Mouse (Mus musculus): ENCODE results near the gene Zc2hc1c. TPM values are rescaled to one million over a fixed set of nuclear protein-coding genes. Genes with fewer than 3 reads are reported as not detected.

Zc2hc1c gene
- polyA plus RNA-seq (2012; rRNA removed; ENCODE audit: low replicate concordance) = 0.18 and 0.46 TPM in 2 replicates

GRCm38 (mm10) chr12:85288486-85289156, at the start of gene Zc2hc1c:
Gene Zc2hc1c (plus strand): TSS chr12:85288591.

GRCm38 (mm10) chr12:85270319-85270718, 18.1 kb upstream of the Zc2hc1c start, which contains the start of gene Mlh3:
Gene Mlh3 (minus strand): TSS chr12:85270599.

GRCm38 (mm10) chr12:85287809-85288485, 444 bp upstream of the Zc2hc1c start, which contains the start of gene Acyp1:
Gene Acyp1 (minus strand): TSS chr12:85288438.

GRCm38 (mm10) chr12:85339243-85339729, 50.9 kb downstream of the Zc2hc1c start, which contains the start of gene Nek9:
Gene Nek9 (minus strand): TSS chr12:85339362.

Other genes with a start within 250 kb of the Zc2hc1c start
- 3.6 and 4.1 TPM in 2 replicates for gene Prox2, start 177.8 kb upstream of the Zc2hc1c start, polyA plus RNA-seq (2012; rRNA removed; ENCODE audit: low replicate concordance)
- 115 and 212 TPM in 2 replicates for gene Dlst, start 177.8 kb upstream of the Zc2hc1c start, polyA plus RNA-seq (2012; rRNA removed; ENCODE audit: low replicate concordance)
- gene Rps6kl1, start 137.3 kb upstream of the Zc2hc1c start, polyA plus RNA-seq (2012; rRNA removed; ENCODE audit: low replicate concordance) = 2.2 and 2.7 TPM in 2 replicates
- gene Pgf, start 110.8 kb upstream of the Zc2hc1c start, polyA plus RNA-seq (2012; rRNA removed; ENCODE audit: low replicate concordance) = 2.6 and 4.5 TPM in 2 replicates
- gene Eif2b2, start 69.1 kb upstream of the Zc2hc1c start, polyA plus RNA-seq (2012; rRNA removed; ENCODE audit: low replicate concordance) = 92.9 and 109 TPM in 2 replicates
- gene Mlh3, start 18.0 kb upstream of the Zc2hc1c start, polyA plus RNA-seq (2012; rRNA removed; ENCODE audit: low replicate concordance) = 3.1 and 5.8 TPM in 2 replicates
- gene Acyp1, start 153 bp upstream of the Zc2hc1c start, polyA plus RNA-seq (2012; rRNA removed; ENCODE audit: low replicate concordance) = 5.3 and 7.1 TPM in 2 replicates
- 26.1 and 36.5 TPM in 2 replicates for gene Nek9, start 50.8 kb downstream of the Zc2hc1c start, polyA plus RNA-seq (2012; rRNA removed; ENCODE audit: low replicate concordance)
- gene Tmed10, start 86.3 kb downstream of the Zc2hc1c start, polyA plus RNA-seq (2012; rRNA removed; ENCODE audit: low replicate concordance) = 191 and 335 TPM in 2 replicates
- 32.5 and 34.1 TPM in 2 replicates for gene Fos, start 185.3 kb downstream of the Zc2hc1c start, polyA plus RNA-seq (2012; rRNA removed; ENCODE audit: low replicate concordance)